Mouse (Mus musculus) MEL (cell line): ENCODE data around the gene Zyg11a. TPM values are rescaled to one million over a fixed set of nuclear protein-coding genes. Genes with fewer than 3 reads are reported as not detected.

Experiments used
- DNase-seq: peaks from one replicate; pipeline ENCODE4 v3.0.0; 2011; ENCODE audit warnings: low read depth, low spot score
- H3K27ac ChIP-seq: 2 replicates; pipeline ENCODE4 v1.5.1; 2012; ENCODE audit warnings: low read depth, mild to moderate bottlenecking, control low read depth, low read length, moderate library complexity; ENCODE audit not compliant: control insufficient read depth
- H3K27me3 ChIP-seq, 2 experiments: fragments of 150-350 bp in 1 of 2; sonication (generic) in 1 of 2; 2 replicates each; pipeline ENCODE4 v1.6.1; 2012; ENCODE audit warnings: low read length in 2 of 2, mild to moderate bottlenecking in 2 of 2, improper control_type of control experiment in 1 of 2, moderate library complexity in 1 of 2; ENCODE audit not compliant: insufficient read depth in 2 of 2, control insufficient read depth in 1 of 2
- H3K36me3 ChIP-seq, 2 experiments: 2 replicates each; pipeline ENCODE4 v1.6.1; 2012 to 2014; ENCODE audit warnings: low read length in 2 of 2, improper control_type of control experiment in 1 of 2, inconsistent platforms in 1 of 2, mild to moderate bottlenecking in 1 of 2; ENCODE audit not compliant: insufficient read depth in 2 of 2, control insufficient read depth in 1 of 2
- H3K4me1 ChIP-seq, 2 experiments: fragments of 150-350 bp in 1 of 2; sonication (generic) in 1 of 2; 2 replicates each; pipeline ENCODE4 v1.6.1; 2012; ENCODE audit warnings: low read length in 2 of 2, improper control_type of control experiment in 1 of 2, mild to moderate bottlenecking in 1 of 2; ENCODE audit not compliant: insufficient read depth in 2 of 2, control insufficient read depth in 1 of 2
- H3K4me3 ChIP-seq, 2 experiments: fragments of 150-350 bp in 1 of 2; sonication (generic) in 1 of 2; 2 replicates each; pipeline ENCODE4 v1.5.1; 2012; ENCODE audit warnings: low read depth in 2 of 2, low read length in 2 of 2, mild to moderate bottlenecking in 2 of 2, moderate library complexity in 2 of 2, control low read depth in 1 of 2, improper control_type of control experiment in 1 of 2; ENCODE audit not compliant: control insufficient read depth in 1 of 2, insufficient read depth in 1 of 2
- H3K79me2 ChIP-seq: 2 replicates; pipeline ENCODE4 v1.6.1; 2012; ENCODE audit warnings: mild to moderate bottlenecking, low read length, moderate library complexity; ENCODE audit not compliant: control insufficient read depth, poor library complexity, insufficient read depth
- H3K9ac ChIP-seq: 2 replicates; pipeline ENCODE4 v1.6.1; 2012; ENCODE audit warnings: low read depth, mild to moderate bottlenecking, control low read depth, low read length, moderate library complexity; ENCODE audit not compliant: control insufficient read depth, poor library complexity, severe bottlenecking
- H3K9me3 ChIP-seq: fragments of 150-350 bp; sonication (generic); replicated peaks from 2 replicates; pipeline ENCODE4 v1.6.1; 2012; ENCODE audit warnings: mild to moderate bottlenecking, low read length, improper control_type of control experiment, moderate library complexity; ENCODE audit not compliant: insufficient read depth
- BHLHE40 ChIP-seq: IDR thresholded peaks from 2 replicates; pipeline ENCODE4 v1.6.1; 2012; ENCODE audit warnings: low read depth, mild to moderate bottlenecking, inconsistent platforms, low read length, improper control_type of control experiment, borderline replicate concordance
- CHD1 ChIP-seq: IDR thresholded peaks from 2 replicates; pipeline ENCODE4 v1.6.1; 2012; ENCODE audit warnings: low read depth, mild to moderate bottlenecking, inconsistent platforms, low read length, improper control_type of control experiment
- ETS1 ChIP-seq: IDR thresholded peaks from 2 replicates; pipeline ENCODE4 v1.6.1; 2012; ENCODE audit warnings: low read depth, mild to moderate bottlenecking, inconsistent platforms, low read length, improper control_type of control experiment, moderate library complexity
- GATA1 ChIP-seq: IDR thresholded peaks from 2 replicates; pipeline ENCODE4 v1.6.1; 2011; ENCODE audit warnings: low read depth, low read length, improper control_type of control experiment
- HCFC1 ChIP-seq: IDR thresholded peaks from 2 replicates; pipeline ENCODE4 v1.6.1; 2012; ENCODE audit warnings: low read depth, mild to moderate bottlenecking, inconsistent platforms, low read length, improper control_type of control experiment, moderate library complexity
- KAT2A ChIP-seq: conservative IDR thresholded peaks from 2 replicates; pipeline ENCODE4 v1.6.1; 2012; ENCODE audit warnings: low read depth, low read length, improper control_type of control experiment, inconsistent platforms
- MAFK ChIP-seq: IDR thresholded peaks from 2 replicates; pipeline ENCODE4 v1.6.1; 2011; ENCODE audit warnings: low read depth, mild to moderate bottlenecking, low read length, improper control_type of control experiment, borderline replicate concordance
- MEF2A ChIP-seq: IDR thresholded peaks from 2 replicates; pipeline ENCODE4 v1.6.1; 2014; ENCODE audit warnings: low read depth, mild to moderate bottlenecking, inconsistent platforms, low read length, improper control_type of control experiment; ENCODE audit not compliant: poor library complexity, insufficient replicate concordance, severe bottlenecking; ENCODE audit errors: extremely low read depth
- MXI1 ChIP-seq: IDR thresholded peaks from 2 replicates; pipeline ENCODE4 v1.6.1; 2011; ENCODE audit warnings: mild to moderate bottlenecking, low read depth, low read length, improper control_type of control experiment
- MYB ChIP-seq: IDR thresholded peaks from 2 replicates; pipeline ENCODE4 v1.6.1; 2011; ENCODE audit warnings: mild to moderate bottlenecking, low read depth, low read length, improper control_type of control experiment
- NRF1 ChIP-seq: IDR thresholded peaks from 2 replicates; pipeline ENCODE4 v1.6.1; 2014; ENCODE audit warnings: low read depth, mild to moderate bottlenecking, inconsistent platforms, low read length, improper control_type of control experiment, moderate library complexity; ENCODE audit not compliant: poor library complexity, insufficient read depth, severe bottlenecking
- POLR2A ChIP-seq, 2 experiments: IDR thresholded peaks; 2 replicates each; pipeline ENCODE4 v1.6.1; 2011 to 2012; ENCODE audit warnings: low read length in 2 of 2, mild to moderate bottlenecking in 2 of 2, control low read depth in 1 of 2, improper control_type of control experiment in 1 of 2, low read depth in 1 of 2, moderate library complexity in 1 of 2; ENCODE audit not compliant: control insufficient read depth in 1 of 2, insufficient read depth in 1 of 2, poor library complexity in 1 of 2
- SIN3A ChIP-seq: IDR thresholded peaks from 2 replicates; pipeline ENCODE4 v1.6.1; 2012; ENCODE audit warnings: low read length, improper control_type of control experiment, inconsistent platforms
- TAL1 ChIP-seq: IDR thresholded peaks from 2 replicates; pipeline ENCODE4 v1.6.1; 2012; ENCODE audit warnings: mild to moderate bottlenecking, inconsistent platforms, low read length, moderate library complexity, mixed read lengths
- UBTF ChIP-seq: IDR thresholded peaks from 2 replicates; pipeline ENCODE4 v1.6.1; 2012; ENCODE audit warnings: low read depth, mild to moderate bottlenecking, inconsistent platforms, low read length, improper control_type of control experiment, moderate library complexity, borderline replicate concordance; ENCODE audit not compliant: insufficient read depth
- USF1 ChIP-seq: IDR thresholded peaks from 2 replicates; pipeline ENCODE4 v1.6.1; 2014; ENCODE audit warnings: low read depth, mild to moderate bottlenecking, inconsistent platforms, low read length, improper control_type of control experiment, moderate library complexity
- USF2 ChIP-seq, 2 experiments: IDR thresholded peaks; 2 replicates each; pipeline ENCODE4 v1.6.1; 2011 to 2012; ENCODE audit warnings: improper control_type of control experiment in 2 of 2, low read length in 2 of 2, borderline replicate concordance in 1 of 2, inconsistent platforms in 1 of 2, low read depth in 1 of 2, mild to moderate bottlenecking in 1 of 2; ENCODE audit not compliant: insufficient read depth in 1 of 2
- ZC3H11A ChIP-seq: IDR thresholded peaks from 2 replicates; pipeline ENCODE4 v1.6.1; 2012; ENCODE audit warnings: low read depth, mild to moderate bottlenecking, inconsistent platforms, low read length, improper control_type of control experiment
- ZKSCAN1 ChIP-seq: IDR thresholded peaks from 2 replicates; pipeline ENCODE4 v1.6.1; 2012; ENCODE audit warnings: low read depth, mild to moderate bottlenecking, inconsistent platforms, low read length, improper control_type of control experiment, moderate library complexity
- ZMIZ1 ChIP-seq: IDR thresholded peaks from 2 replicates; pipeline ENCODE4 v1.6.1; 2012; ENCODE audit warnings: low read depth, mild to moderate bottlenecking, inconsistent platforms, low read length, improper control_type of control experiment, moderate library complexity
- ZNF384 ChIP-seq: IDR thresholded peaks from 2 replicates; pipeline ENCODE4 v1.6.1; 2012; ENCODE audit warnings: low read depth, mild to moderate bottlenecking, inconsistent platforms, low read length, improper control_type of control experiment
- polyA plus RNA-seq, 2 experiments: library from polyadenylated mRNA; stranded (reverse) in 1 of 2; unstranded in 1 of 2; fragments of >175 nt in 1 of 2; fragments of >200 nt in 1 of 2; gene quantifications; 2 replicates each; pipeline versions ENCODE4 v1.2.1 to v1.2.4; 2012; ENCODE audit warnings: low replicate concordance in 2 of 2, low read depth in 1 of 2; ENCODE audit not compliant: insufficient read length in 2 of 2, insufficient read depth in 1 of 2, missing spikeins in 1 of 2
- total RNA-seq: library from RNA; depleted of rRNA; stranded (reverse); fragments of 300-350 nt; gene quantifications from 2 replicates; pipeline ENCODE4 v1.2.3, GENCODE M21; 2012

Zyg11a gene
- total and polyA plus RNA-seq, 3 experiments, result 0.18 TPM; not detected in 2

DNA sequence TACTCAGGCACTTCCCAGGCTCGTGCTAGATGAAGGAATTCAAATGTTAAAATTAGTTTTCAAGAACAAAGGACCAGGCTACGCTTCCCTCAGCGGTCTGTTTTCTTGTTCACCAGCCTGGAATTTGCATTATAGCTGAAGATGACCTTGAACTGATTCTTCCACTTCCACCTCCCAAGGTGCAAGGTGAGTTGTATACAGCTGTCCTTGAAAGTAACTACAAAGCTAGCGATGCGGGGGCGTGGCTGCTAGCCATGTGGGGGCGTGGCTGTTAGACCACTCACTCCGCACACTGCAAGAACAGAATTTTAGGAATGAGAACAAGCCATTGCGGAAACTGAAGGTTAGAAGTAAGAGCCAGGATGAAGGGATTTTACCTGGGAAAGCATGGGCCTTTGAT, 1.2 kb upstream of the Zyg11a start:
- Histone ChIP-seq H3K79me2 (no peaks in the 10 kb centered on the region), H3K9ac (no peak overlapping the region), H3K4me3 (no peak overlapping the region), H3K36me3 (no peaks in the 10 kb centered on the region), H3K4me1 (no peaks in the 10 kb centered on the region), H3K27ac (no peak overlapping the region), H3K9me3 (no peaks in the 10 kb centered on the region), H3K27me3 (peaks cover 0 to 2% of the 10 kb centered on the region in 2 experiments; a peak in 3 of 4 replicates)
- TF ChIP-seq MAFK (no peak), GATA1 (no peak), ETS1 (no peak), HCFC1 (no peak)
- no peak for DNase-seq

DNA sequence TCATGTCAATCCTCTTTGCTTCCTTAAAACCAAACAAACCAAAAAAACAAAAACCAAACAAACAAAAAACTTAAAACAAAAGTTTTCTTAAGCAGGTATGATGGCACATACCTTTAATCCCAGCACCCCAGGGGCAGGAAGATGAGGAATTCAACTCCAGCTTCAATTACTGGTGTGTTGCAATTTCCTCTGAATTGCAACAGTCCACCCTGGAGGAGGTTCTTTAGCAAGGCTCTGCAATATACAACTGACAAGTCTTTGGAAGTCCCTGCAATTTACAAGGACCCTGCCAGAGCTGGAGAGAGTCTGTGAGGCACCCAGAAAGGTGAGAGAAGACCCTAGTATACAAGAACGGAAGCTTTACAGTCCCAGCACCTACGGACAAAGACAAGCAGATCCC, 4.8 kb downstream of the Zyg11a start:
- Histone ChIP-seq H3K79me2 (no peaks in the 10 kb centered on the region), H3K27me3 (no peaks in the 10 kb centered on the region), H3K36me3 (no peaks in the 10 kb centered on the region), H3K4me3 (no peak overlapping the region), H3K4me1 (no peaks in the 10 kb centered on the region), H3K9ac (no peak overlapping the region), H3K27ac (no peak overlapping the region), H3K9me3 (no peaks in the 10 kb centered on the region)
- no peak for DNase-seq
- TF ChIP-seq POLR2A (IDR thresholded peaks at IDR 0.05; ENCODE audit: control insufficient read depth in 1 of 2, insufficient read depth in 1 of 2, low read depth in 1 of 2, low read length in 2 of 2, poor library complexity in 1 of 2) (no peak), ZMIZ1 (no peak), TAL1 (no peak), ZC3H11A (no peak), KAT2A (no peak), MYB (no peak), BHLHE40 (no peak), USF1 (no peak), MXI1 (no peak), SIN3A (no peak), USF2 (IDR thresholded peaks at IDR 0.05; ENCODE audit: borderline replicate concordance in 1 of 2, insufficient read depth in 1 of 2, low read depth in 1 of 2, low read length in 2 of 2) (no peak), MEF2A (no peak), UBTF (no peak), ZNF384 (no peak), ETS1 (no peak), CHD1 (no peak), NRF1 (no peak), ZKSCAN1 (no peak)
